Mouse (Mus musculus): ENCODE measurements at regions not wholly inside any gene's neighbourhood (a gene's known extent, or its start where the extent isn't known, plus 50 kb on each side); places are given as distances from the start of the nearest gene placed in this dataset.
A peak's percentile ranks its signal among the peaks of the same experiment; 100 is the strongest.

DNA sequence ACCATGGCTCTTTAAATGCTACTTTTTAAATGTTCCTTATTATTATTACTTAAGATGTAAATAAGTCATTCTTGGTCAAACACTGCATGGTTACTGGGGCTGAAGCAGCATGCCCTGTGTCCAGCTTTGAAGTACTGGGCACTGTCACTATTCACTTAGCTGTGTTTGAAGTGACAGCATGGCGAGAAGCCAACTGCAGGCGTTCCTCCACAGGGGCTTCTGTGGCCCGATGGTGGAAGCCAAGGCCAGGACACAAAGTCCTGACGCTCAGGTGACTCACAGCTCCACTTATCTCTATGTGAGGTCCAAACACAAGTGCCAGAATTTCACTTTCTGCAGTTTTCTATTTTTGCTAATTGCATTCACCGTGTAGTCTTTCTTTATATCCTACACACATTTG, 65.3 kb downstream of the Cdca7 start:
- 88% methylated on average over 5 of the region's 5 CpGs for WGBS
- Histone ChIP-seq H3K27me3 (no peaks in the 10 kb centered on the region), H3K4me2 (replicated peaks) (no peak overlapping the region), H3K4me3 (no peak overlapping the region), H3K36me3 (no peaks in the 10 kb centered on the region), H3K27ac (no peak overlapping the region), H3K4me1 (no peaks in the 10 kb centered on the region), H3K9me3 (no peaks in the 10 kb centered on the region), H3K9ac (no peak overlapping the region)
- ATAC-seq (ENCODE audit: insufficient number of reproducible peaks, insufficient read depth, low FRiP score, low TSS enrichment) = no peak

DNA sequence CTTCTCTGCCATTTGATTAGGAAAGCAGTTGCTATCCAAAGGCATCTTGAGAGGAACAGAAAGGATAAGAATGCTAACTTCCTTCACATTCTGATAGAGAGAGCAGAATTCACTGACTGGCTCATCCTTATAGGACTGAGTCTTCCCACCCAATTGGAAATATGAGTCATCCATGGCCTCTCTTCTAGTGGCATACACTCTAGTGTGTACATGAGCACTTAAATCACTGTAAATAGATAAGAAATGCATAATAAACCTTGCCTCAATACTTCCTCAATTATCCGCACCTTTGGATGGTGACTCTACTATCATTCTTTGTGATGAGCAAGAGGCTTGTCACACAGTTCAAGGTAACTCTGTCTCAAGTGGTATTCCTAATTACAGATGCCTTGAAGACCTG, 69.5 kb downstream of the Cdca7 start:
- Histone ChIP-seq H3K36me3 (no peaks in the 10 kb centered on the region), H3K4me3 (no peak overlapping the region), H3K4me2 (replicated peaks) (no peak overlapping the region), H3K9ac (no peak overlapping the region), H3K27me3 (no peaks in the 10 kb centered on the region; the same call in 1 of the 2 replicates), H3K4me1 (no peaks in the 10 kb centered on the region), H3K9me3 (no peaks in the 10 kb centered on the region), H3K27ac (no peak overlapping the region)
- 100% methylated on average over 1 of the region's 1 CpGs for WGBS
- ATAC-seq (ENCODE audit: insufficient number of reproducible peaks, insufficient read depth, low FRiP score, low TSS enrichment) = no peak

GRCm38 (mm10) chr2:72546476-72546875, 70.5 kb downstream of the Cdca7 start:
- H3K36me3 ChIP-seq = no peaks in the 10 kb centered on the region
- H3K9ac ChIP-seq = no peak overlapping the region
- H3K4me3 ChIP-seq = no peak overlapping the region
- WGBS = 77% methylated on average over 5 of the region's 5 CpGs
- no peaks in the 10 kb centered on the region for H3K9me3 ChIP-seq
- H3K4me1 ChIP-seq = no peaks in the 10 kb centered on the region; the same call in 1 of the 2 replicates
- no peak overlapping the region for H3K4me2 ChIP-seq (replicated peaks)
- H3K27me3 ChIP-seq = no peaks in the 10 kb centered on the region; the same call in 1 of the 2 replicates
- H3K27ac ChIP-seq = no peak overlapping the region
- ATAC-seq (ENCODE audit: insufficient number of reproducible peaks, insufficient read depth, low FRiP score, low TSS enrichment) = no peak

GRCm38 (mm10) chr2:72546963-72547362, 71.0 kb downstream of the Cdca7 start:
- H3K27me3 ChIP-seq = no peaks in the 10 kb centered on the region; the same call in 1 of the 2 replicates
- H3K36me3 ChIP-seq = no peaks in the 10 kb centered on the region
- H3K4me2 ChIP-seq (replicated peaks) = no peak overlapping the region
- no peak overlapping the region for H3K9ac ChIP-seq
- H3K9me3 ChIP-seq = no peaks in the 10 kb centered on the region
- no peak overlapping the region for H3K27ac ChIP-seq
- ATAC-seq (ENCODE audit: insufficient number of reproducible peaks, insufficient read depth, low FRiP score, low TSS enrichment) = no peak
- WGBS = 79% methylated on average over 4 of the region's 4 CpGs
- no peak overlapping the region for H3K4me3 ChIP-seq
- no peaks in the 10 kb centered on the region; the same call in 1 of the 2 replicates for H3K4me1 ChIP-seq

DNA sequence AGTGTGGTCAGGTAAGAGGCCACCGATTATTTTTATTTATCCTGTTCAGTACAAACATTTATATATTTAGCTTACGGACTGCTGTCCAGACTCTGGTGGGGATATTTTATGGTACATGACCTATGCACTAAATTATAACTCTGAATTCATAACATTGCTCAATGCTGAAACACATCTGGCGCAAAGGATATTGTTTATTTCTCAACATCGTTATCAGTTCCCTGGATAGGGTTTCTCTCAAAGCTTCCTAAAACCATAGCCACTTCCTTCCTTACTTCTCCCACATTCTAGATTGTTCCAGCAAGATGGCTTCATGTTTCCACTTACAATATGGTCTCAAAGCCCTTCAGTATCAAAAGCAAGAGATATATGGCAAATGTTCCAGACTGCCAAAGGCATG, 75.3 kb downstream of the Cdca7 start:
- no peak overlapping the region for H3K4me2 ChIP-seq (replicated peaks)
- H3K9me3 ChIP-seq = no peaks in the 10 kb centered on the region
- no peaks in the 10 kb centered on the region; the same call in 1 of the 2 replicates for H3K27me3 ChIP-seq
- H3K4me1 ChIP-seq = no peaks in the 10 kb centered on the region; the same call in 1 of the 2 replicates
- no peak overlapping the region for H3K9ac ChIP-seq
- H3K4me3 ChIP-seq = no peak overlapping the region
- no peak for ATAC-seq (ENCODE audit: insufficient number of reproducible peaks, insufficient read depth, low FRiP score, low TSS enrichment)
- H3K36me3 ChIP-seq = no peaks in the 10 kb centered on the region
- WGBS = 72% methylated on average over 4 of the region's 4 CpGs
- H3K27ac ChIP-seq = no peak overlapping the region

GRCm38 (mm10) chr2:72554603-72555002, 78.6 kb downstream of the Cdca7 start:
- no peak for ATAC-seq (ENCODE audit: insufficient number of reproducible peaks, insufficient read depth, low FRiP score, low TSS enrichment)
- H3K36me3 ChIP-seq = no peaks in the 10 kb centered on the region
- no peak overlapping the region for H3K4me2 ChIP-seq (replicated peaks)
- peaks cover 17% of the 10 kb centered on the region for H3K4me1 ChIP-seq
- H3K27ac ChIP-seq = no peak overlapping the region
- H3K27me3 ChIP-seq = no peaks in the 10 kb centered on the region
- H3K4me3 ChIP-seq = no peak overlapping the region
- no peak overlapping the region for H3K9ac ChIP-seq
- no peaks in the 10 kb centered on the region for H3K9me3 ChIP-seq
- 72% methylated on average over 5 of the region's 5 CpGs for WGBS

GRCm38 (mm10) chr2:72555116-72555515, 79.2 kb downstream of the Cdca7 start:
- Histone ChIP-seq H3K36me3 (no peaks in the 10 kb centered on the region), H3K9me3 (no peaks in the 10 kb centered on the region), H3K27ac (no peak overlapping the region), H3K4me1 (peaks cover 17% of the 10 kb centered on the region), H3K4me3 (no peak overlapping the region), H3K9ac (no peak overlapping the region), H3K27me3 (no peaks in the 10 kb centered on the region), H3K4me2 (replicated peaks) (no peak overlapping the region)
- 89% methylated on average over 4 of the region's 4 CpGs for WGBS
- ATAC-seq (ENCODE audit: insufficient number of reproducible peaks, insufficient read depth, low FRiP score, low TSS enrichment) = no peak

DNA sequence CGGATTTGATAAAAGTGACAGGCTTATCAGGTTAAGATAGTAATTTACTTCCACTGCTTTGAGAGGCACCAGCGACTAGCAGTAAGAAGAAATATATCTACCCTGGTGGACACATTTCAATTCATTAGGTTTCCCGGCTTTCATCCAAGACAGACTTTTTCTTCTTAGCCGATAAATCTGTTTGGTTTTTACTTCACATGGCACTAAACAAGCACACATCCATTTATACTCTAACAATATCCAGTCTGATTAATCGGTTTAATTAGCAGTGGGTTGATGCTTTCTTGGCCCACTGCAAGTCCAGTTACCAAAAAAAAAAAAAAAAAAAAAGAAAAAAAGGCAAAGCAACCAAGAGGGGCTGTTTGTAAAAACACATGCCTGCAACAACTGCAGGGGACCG, 79.6 kb downstream of the Cdca7 start:
- H3K27ac ChIP-seq = no peak overlapping the region
- H3K4me2 ChIP-seq (replicated peaks) = no peak overlapping the region
- no peaks in the 10 kb centered on the region for H3K9me3 ChIP-seq
- no peak overlapping the region for H3K9ac ChIP-seq
- no peak for ATAC-seq (ENCODE audit: insufficient number of reproducible peaks, insufficient read depth, low FRiP score, low TSS enrichment)
- H3K4me3 ChIP-seq = no peak overlapping the region
- H3K27me3 ChIP-seq = no peaks in the 10 kb centered on the region
- H3K4me1 ChIP-seq = peaks cover 17% of the 10 kb centered on the region
- WGBS = 68% methylated on average over 6 of the region's 6 CpGs
- no peaks in the 10 kb centered on the region for H3K36me3 ChIP-seq

DNA sequence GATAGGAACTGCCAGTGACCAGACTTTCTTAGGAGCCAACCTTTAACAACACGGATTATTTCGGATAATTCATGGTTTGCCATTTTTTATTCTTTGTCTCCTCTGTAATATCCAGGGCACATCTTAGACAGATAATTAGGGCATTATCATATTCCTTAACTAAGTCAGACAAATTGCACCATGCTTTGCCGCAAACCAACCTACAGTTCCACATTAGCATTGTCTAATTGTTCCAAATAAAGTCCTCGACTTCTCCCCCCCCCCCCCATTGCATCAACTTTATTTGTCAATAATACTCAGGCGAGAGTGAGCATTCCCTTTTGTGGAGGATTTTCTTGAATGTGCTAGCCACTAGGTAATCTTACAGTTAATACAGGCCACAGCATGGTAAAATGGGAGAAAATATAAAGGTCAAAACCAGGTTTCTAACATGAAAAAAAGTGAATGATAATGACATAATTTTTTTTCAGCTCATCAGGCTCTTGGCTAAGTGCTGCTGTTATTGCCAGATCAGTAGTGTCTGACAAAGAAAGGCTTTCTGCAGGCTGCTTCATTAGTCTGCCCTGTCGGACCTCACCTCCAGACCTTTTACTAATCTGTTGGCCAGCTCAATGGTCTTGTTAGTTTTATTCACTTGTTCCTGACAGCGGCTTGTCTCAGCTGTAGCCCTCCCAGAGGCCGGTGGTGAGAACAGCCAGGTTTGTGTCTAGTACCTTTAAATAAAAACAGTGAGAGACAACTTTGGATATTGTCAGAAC, 80.3 kb downstream of the Cdca7 start:
- no peak overlapping the region for H3K27ac ChIP-seq
- peaks cover 17% of the 10 kb centered on the region for H3K4me1 ChIP-seq
- no peak overlapping the region for H3K4me3 ChIP-seq
- H3K4me2 ChIP-seq (replicated peaks) = no peak overlapping the region
- no peak overlapping the region for H3K9ac ChIP-seq
- ATAC-seq (ENCODE audit: insufficient number of reproducible peaks, insufficient read depth, low FRiP score, low TSS enrichment) = no peak
- H3K9me3 ChIP-seq = no peaks in the 10 kb centered on the region
- WGBS = 72% methylated on average over 8 of the region's 8 CpGs
- no peaks in the 10 kb centered on the region for H3K36me3 ChIP-seq
- no peaks in the 10 kb centered on the region for H3K27me3 ChIP-seq

DNA sequence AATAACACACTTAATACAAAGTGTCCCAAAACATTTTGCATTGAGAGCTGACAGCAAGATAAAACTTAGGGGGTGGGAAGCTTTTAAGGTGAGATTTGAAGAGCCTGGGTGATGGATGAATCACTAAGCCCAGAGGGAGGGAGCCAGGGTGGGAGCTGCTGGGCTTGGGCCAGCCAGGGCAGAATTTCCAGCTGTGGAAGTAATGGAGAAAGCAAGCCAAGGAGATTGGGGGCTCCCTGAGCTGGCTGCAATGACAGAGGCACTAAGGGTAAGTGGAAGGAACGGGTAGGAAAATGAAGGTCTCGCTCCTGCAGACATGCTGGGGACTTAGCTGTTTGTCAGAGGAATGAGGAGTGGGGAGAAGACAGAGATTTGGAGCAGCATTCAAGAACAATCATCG, 81.2 kb downstream of the Cdca7 start:
- H3K27me3 ChIP-seq = no peaks in the 10 kb centered on the region
- WGBS = 35% methylated on average over 3 of the region's 3 CpGs
- peak overlapping the region; percentile 70 for H3K27ac ChIP-seq
- H3K9ac ChIP-seq = no peak overlapping the region; the same call in 1 of the 2 replicates
- ATAC-seq (ENCODE audit: insufficient number of reproducible peaks, insufficient read depth, low FRiP score, low TSS enrichment) = 0 out of 2 replicates have a peak, but pooled peaks have one; percentile 18
- H3K4me3 ChIP-seq = no peak overlapping the region
- no peaks in the 10 kb centered on the region for H3K9me3 ChIP-seq
- no peaks in the 10 kb centered on the region for H3K36me3 ChIP-seq
- 0 out of 2 replicates have a peak overlapping the region, but pooled peaks have one; percentile 5 for H3K4me2 ChIP-seq (replicated peaks)
- H3K4me1 ChIP-seq = peaks cover 17% of the 10 kb centered on the region

- Histone ChIP-seq H3K27ac (peak overlapping the region; percentile 70), H3K4me3 (no peak overlapping the region), H3K27me3 (no peaks in the 10 kb centered on the region), H3K4me1 (peaks cover 17% of the 10 kb centered on the region), H3K36me3 (no peaks in the 10 kb centered on the region), H3K9ac (no peak overlapping the region), H3K4me2 (replicated peaks) (0 out of 2 replicates have a peak overlapping the region, but pooled peaks have one; percentile 5), H3K9me3 (no peaks in the 10 kb centered on the region)
- ATAC-seq (ENCODE audit: insufficient number of reproducible peaks, insufficient read depth, low FRiP score, low TSS enrichment) = 0 out of 2 replicates have a peak, but pooled peaks have one; percentile 80
- 41% methylated on average over 9 of the region's 9 CpGs for WGBS
Observed at GRCm38 (mm10) chr2:72557565-72558260, 81.8 kb downstream of the Cdca7 start.

- WGBS = 48% methylated on average over 5 of the region's 5 CpGs
- H3K36me3 ChIP-seq = no peaks in the 10 kb centered on the region
- ATAC-seq (ENCODE audit: insufficient number of reproducible peaks, insufficient read depth, low FRiP score, low TSS enrichment) = no peak
- H3K27ac ChIP-seq = no peak overlapping the region
- H3K9ac ChIP-seq = no peak overlapping the region
- H3K4me2 ChIP-seq (replicated peaks) = no peak overlapping the region
- 0 out of 2 replicates have a peak, but pooled peaks cover 5% of the 10 kb centered on the region for H3K27me3 ChIP-seq
- H3K9me3 ChIP-seq = no peaks in the 10 kb centered on the region
- no peak overlapping the region for H3K4me3 ChIP-seq
- peaks cover 17% of the 10 kb centered on the region for H3K4me1 ChIP-seq
Observed at GRCm38 (mm10) chr2:72561383-72561782, 85.4 kb downstream of the Cdca7 start.
